Mouse (Mus musculus): ENCODE results near the gene Asah2. TPM values are rescaled to one million over a fixed set of nuclear protein-coding genes. Genes with fewer than 3 reads are reported as not detected.
"Not testable (repeated sequence)": the region's sequence is repeated elsewhere in the genome, so short reads cannot be mapped to it uniquely, and the experiment has no call there.

Asah2 gene
- total RNA-seq, 2 experiments from 2014 or later, result 23.7 to 30.5 TPM

DNA sequence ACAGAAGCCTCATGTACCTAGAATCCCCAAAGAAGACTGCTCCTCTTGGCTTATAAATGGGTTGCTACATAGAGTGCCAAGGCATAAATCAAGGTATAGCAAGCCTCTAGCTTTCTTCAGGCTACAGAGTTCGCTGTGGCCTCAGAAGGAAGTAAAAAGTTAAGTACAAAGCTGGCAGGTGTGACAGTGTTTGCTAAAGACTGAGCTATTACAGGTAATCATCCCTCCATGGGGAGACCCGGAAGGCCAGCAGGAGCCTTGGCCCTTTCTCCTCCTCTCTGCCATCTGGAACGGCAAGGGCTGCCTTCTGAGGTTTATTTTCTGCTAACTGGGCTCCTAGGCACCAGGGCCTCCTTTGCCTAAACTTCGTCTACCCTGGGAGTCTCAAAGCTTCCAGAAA is 3.8 kb downstream of the Asah2 start:
- no peak for DNase-seq (ENCODE audit: low spot score in 2 of 2)

DNA sequence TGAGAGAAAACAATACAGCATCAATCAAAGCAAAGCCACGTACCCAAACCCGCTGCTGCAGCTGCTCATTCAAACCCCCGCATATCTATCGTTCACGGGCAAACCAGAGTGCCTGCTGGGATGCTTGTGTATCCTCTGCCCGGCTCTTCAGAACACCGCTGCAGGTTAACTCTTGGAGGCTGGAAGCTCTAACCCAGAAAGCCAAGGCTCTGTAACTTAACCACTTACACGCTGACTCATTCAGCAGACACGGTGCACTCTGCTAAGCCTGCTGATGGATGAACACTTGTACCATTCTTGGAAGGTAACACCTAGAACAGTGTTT is 5.1 kb downstream of the Asah2 start:
- no peak for DNase-seq (ENCODE audit: low spot score in 2 of 2)

DNA sequence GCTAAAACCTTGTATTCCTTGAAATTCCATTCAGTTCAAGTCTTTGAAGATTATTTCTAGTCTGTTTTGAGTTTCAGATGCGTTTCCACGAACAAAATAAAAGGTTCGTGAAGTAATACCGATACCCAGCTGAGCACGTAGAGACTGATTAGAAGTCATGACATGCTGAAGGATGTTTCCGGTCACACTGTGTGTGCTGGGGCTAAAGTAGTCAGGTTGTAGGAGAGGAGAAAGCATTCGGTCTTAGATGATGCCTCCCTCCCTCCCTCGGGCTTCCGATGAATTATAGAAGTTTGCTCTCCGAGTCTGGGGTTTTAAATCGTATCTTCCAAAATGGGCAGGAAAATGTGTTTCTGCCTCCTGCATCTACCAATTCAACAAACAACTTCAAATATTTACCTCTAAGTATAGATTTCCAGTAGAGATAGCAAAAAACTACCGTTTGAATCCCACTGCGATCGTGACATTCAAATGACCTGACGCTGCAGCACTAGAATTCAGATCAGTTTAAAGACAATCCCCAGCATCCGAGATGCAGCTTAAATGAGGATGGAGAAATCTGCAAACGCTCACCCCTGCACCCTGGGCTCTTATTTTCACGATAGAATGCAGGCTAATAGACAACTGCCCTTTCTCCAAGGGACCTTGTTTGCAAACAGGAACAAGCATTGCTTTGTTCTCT is 5.6 kb downstream of the Asah2 start:
- DNase-seq (ENCODE audit: low spot score in 2 of 2), result no peak

DNA sequence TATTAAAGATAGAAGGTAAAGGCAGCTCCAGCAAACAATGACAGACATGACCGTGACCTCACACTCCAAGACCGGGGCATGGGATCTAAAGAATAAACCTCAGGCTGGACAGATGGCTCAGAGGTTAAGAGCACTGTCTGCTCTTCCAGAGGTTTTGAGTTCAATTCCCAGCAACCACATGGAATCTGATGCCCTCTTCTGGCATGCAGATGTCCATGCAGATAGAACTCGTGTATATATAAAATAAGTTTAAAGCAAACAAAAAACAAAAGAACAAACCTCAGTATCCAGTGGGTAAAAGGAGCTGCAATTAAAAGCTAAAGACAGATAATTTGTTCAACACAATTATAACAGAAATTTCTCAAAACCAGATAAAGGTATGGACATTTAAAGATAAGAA is 9.4 kb downstream of the Asah2 start:
- DNase-seq (ENCODE audit: low spot score in 2 of 2), result no peak

DNA sequence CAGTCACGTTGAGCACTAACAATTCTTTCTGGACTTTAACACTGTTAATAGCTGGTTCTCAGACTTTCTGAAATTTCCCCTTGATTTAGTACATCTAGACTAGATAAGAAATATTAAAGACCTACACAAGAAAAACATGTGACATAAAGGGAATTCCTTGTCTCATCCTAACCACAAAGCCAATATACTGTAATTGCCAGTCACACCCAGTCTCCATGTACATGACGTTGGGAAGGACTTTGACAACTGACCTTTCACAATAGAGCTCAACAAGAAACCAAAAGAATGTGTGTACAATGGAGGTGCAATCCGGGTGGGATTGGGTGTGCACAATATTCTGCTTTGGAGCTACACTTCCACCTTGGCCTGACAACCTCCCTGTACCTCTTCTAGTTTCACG is 15.7 kb downstream of the Asah2 start:
- DNase-seq (ENCODE audit: low spot score in 2 of 2), result no peak

DNA sequence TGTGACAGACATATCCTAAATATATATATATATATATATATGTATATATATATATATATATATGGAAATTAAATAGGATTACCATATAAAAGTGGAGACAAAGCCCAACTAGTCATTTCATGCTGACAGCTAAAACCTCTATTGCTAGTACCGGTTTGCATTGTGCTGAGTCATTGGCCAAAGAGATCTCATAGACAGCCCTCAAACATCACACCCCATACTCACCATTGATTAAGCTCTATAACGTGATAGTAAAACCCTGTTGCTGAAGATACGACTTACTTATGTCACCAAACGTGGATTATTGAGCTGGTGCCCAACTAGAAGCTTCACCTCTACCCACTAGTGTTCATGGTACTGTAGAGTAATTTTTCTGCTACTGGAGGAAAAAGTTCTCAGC is 17.2 kb downstream of the Asah2 start:
- no peak for DNase-seq (ENCODE audit: low spot score in 2 of 2)

DNA sequence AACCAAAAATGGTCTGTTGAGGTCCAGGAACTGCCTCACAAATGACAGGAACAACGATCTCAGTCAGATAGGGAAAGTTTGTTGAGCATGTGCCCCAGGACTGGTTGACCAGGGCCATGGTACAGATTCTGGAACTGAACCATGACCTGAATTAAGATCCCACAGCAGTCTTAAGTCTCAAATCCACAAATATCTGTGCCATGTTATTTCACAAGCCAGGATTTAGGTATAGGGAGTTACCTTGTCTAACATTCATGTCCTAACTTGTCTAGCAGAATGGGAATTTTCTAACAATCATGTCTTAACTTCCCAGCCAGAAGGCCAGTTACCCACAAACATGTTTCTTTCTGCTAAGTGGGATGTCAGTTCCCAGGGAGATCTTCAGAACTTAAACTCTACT is 19.4 kb downstream of the Asah2 start:
- DNase-seq (ENCODE audit: low spot score in 2 of 2), result no peak

DNA sequence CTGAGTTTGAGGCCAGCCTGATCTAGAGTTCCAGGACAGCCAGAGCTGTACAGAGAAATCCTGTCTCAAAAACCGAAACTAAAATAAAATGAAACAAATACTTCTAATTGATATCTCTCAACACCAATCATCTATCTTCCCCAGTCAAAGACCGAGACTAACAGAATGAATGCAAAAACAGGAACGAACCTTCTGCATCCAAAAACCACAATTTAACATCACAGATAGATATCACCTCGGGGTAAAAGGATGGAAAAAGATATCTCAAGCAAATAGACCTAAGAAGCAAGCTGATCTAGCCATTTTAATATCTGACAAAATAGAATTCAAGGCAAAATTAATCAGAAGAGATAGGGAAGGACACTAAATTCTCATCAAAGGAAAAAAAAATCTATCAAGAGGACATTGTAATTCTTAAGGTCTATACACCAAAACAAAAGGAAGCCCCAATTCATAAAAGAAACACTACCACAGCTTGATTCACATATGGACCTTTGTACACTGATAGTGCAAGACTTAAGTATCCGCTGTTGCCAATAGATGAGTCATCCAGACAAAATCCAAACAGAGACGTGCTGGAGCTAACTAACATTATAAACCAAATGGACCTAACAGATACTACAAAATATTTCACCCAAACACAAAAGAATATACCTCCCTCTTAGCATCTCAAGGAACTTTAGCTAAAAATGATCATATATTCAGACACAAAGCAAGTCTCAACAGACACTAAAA is 20.1 kb downstream of the Asah2 start:
- no peak for DNase-seq (ENCODE audit: low spot score in 2 of 2)

DNA sequence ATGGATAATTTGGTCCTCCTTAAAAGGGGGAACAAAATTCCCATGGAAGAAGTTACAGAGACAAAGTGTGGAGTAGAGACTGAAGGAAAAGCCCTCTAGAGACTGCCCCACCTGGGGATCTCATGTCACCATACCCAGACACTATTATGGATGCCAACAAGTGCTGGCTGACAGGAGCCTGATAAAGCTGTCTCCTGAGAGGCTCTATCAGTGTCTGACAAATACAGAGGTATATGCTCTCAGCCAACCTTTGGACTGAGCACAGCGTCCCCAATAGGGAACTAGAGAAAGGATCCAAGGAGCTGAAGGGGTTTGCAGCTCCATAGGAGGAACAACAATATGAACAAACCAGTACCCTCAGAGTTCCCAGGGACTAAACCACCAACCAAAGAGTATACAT is 23.2 kb downstream of the Asah2 start:
- DNase-seq (ENCODE audit: low spot score in 2 of 2), result not testable (repeated sequence)

DNA sequence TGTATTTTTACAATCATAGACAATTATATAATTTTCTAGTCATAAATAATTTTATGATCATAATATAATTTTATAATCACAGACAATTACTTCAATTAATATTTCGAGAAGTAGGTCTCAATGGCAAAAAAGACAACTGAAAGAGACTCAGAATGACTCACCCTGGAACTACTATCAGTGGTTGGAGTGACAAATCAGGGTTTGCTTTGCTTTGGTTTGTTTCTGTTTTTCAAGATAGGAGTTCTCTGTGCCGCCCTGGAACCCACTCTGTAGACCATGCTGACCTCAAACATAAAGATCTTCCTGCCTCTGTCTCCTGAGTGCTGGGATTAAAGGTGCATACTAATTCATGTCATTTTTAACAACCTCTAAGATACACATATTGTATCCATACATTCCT is 37.7 kb downstream of the Asah2 start:
- no peak for DNase-seq (ENCODE audit: low spot score in 2 of 2)

DNA sequence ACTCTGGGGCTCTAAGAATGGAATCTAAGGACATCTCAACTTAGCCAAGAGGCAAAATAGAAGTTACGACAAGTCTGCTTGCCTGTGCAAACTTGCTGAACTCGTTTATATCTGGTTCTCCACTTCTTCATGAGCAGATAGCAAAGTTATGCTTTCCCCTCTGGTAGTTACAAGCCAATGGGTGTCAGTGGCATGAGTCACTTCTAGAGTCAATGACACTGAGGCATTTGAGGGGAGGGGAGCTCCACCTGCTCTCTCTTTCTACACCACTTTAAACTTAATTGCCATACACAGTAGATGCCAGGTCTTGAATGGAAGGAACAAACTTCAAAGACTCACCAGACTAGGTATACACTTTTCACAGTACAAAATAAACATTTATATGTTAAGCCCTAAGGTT is 38.4 kb downstream of the Asah2 start:
- no peak for DNase-seq (ENCODE audit: low spot score in 2 of 2)

DNA sequence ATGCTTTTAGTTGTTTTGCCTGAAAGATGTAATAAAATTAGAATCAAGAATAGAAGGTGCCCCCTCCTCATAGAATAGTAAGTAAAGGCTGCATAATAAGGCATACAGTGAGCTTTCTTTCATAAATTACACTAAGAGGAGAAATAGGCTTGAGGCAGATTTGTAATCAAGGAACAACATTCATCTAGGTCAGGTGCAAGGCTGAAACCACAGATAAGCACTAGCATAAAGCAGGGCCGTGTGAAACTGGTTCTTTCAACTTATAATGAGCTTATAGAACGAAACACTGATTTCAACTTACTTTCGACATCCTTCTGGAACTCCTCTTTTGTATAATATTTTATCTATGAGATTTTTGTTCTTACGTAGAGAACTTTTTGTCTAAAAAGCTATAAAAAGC is 40.3 kb downstream of the Asah2 start:
- DNase-seq (ENCODE audit: low spot score in 2 of 2), result no peak

DNA sequence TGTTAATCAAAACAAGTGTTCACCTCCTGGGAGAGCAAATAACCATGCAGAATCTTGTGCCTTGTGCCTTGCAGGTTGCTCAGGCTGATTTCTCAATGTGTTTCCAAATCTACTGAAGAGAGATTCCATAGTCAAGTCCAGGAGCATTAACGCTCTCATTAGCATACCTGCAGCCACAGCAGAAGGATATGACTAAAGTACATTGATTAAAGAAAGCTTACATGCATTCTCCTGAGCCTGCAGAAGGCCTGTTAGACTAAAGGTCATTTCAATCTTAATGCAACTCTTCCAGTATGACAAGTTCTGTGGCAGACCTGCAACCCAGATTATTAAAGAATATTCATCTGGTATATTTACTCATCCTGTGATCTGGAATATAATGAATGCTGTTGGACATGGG is 46.7 kb downstream of the Asah2 start:
- DNase-seq (ENCODE audit: low spot score in 2 of 2), result no peak

DNA sequence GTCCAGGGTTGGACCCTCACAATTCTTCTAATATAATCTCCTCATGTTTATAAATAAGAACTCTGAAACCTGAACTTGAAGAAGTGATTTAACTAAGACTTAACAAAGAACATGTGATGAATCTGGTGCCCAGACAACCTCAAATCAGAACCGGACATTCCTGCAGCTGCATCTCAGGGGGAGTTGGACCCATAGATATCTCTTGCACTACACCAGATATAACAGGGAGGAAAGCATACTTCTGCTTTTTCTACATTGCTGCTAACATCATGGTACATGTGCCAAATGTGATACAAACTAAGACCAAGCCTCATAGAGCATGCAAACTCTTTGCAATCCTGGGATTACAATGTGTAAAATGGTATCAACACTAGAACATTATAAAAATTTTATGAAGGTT is 51.8 kb downstream of the Asah2 start:
- DNase-seq (ENCODE audit: low spot score in 2 of 2), result no peak

DNA sequence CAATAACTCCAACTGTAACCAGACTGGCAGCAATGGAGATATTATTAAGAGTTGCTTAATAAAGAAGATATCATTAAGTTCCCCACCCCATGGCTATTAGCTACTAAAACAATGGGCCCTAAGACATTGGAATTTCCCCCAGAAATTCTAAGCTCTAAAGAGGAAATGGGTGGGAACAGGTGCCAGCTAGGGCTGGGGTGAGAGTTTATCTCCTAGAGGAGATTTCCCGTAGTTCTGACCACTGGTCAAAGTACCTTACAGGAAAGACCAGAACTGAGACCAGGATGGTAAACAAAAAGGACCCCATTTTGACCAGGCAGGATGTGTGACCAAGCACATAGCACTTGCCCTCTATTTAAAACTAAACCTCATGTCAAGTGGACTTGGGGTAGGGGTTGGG is 52.3 kb downstream of the Asah2 start:
- no peak for DNase-seq (ENCODE audit: low spot score in 2 of 2)

DNA sequence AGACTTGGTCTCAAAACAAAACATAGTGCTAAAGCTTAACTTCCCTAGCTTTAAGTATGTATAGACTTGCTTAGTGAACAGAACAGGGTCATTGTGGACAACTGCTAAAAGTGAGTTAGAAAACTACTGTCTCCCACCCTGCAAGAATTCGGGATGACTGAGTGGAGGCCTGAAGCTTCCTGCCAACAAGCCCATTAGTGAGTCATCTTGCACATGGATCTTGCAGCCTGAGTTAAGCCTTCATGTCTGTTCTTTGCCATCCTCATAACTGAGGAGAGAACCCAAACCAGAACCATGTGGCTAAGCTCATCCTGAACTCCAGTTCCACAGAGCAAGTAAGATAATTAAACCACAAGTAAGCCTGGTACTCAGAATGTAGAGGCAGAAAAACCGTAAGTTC is 56.8 kb downstream of the Asah2 start:
- no peak for DNase-seq (ENCODE audit: low spot score in 2 of 2)

DNA sequence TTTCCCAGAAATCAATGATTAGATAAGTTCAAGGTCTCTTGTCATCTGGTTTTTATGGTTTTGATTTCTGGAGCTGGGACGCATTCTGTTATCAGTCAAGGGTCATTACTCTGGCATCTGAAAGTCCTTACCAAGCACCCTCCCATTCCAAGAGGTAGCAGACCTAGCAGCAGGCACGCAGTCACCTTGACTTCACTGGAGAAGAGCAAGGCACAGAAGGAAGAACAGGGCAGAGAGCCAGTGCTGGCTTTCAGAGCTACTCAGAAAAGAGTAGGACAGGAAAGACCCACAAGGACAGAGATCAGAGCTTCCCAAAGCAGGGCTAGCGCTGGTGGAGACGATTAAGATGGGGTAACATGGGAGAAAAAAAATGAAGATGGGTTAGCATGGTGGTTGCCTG is 75.1 kb downstream of the Asah2 start:
- peak in 1 of 2 experiments; percentile 38 for DNase-seq (ENCODE audit: low spot score in 2 of 2)

DNA sequence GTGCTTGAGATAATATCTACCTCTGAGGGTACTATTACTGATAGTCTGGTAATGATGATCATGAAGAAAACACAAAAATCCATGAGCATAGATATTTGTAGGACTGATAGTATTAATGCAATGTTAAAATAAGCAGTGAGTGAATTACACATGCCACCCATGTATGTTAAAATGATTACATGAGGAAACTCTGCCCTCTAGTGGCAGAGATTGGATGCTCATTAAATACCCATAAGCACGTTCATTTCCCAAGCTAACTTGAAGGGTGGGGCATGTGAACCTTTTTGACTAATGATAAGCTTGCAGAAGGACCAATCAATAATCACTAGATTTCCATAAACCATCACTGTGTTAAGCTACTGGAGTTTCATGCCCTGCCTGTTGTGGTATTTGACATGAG is 77.6 kb downstream of the Asah2 start:
- DNase-seq (ENCODE audit: low spot score in 2 of 2), result peak in 1 of 2 experiments; percentile 33

DNA sequence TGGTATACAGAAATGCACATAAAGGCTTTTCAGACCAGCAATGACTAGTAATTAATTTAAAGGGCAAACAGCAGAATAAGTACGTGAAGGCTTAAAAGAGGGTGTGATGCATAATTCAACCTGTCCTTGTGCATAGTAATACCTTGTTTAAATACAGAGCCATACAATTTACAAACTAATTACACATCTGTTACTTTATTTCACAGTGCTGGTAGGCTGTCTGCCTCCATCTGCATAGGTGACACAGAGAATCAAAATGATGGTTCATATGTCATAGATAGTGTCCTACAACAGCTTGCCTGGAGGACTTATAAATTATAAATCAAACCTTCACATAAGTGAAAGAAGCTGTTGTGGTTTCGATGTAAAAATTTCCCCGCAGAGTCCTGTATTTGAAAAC is 82.6 kb downstream of the Asah2 start:
- DNase-seq (ENCODE audit: low spot score in 2 of 2), result no peak

DNA sequence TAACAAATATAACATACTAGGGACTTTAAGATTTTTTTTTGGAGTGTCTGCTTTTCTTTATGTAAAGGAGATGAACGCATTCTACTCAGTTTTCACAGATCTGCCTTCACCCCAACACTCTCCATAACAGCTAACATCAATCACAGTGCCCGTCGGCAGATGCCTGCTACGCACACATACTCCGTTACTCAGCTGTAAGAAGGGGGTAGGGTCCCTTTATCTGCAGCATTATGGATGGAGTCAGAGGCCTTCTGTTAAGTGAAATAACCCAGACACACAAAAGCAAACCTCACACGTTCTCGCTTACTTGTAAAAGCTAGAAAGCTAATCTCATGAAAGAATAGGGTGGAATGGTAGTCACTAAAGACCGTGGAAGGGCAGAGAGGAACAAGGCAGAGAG is 88.3 kb downstream of the Asah2 start:
- no peak for DNase-seq (ENCODE audit: low spot score in 2 of 2)

DNA sequence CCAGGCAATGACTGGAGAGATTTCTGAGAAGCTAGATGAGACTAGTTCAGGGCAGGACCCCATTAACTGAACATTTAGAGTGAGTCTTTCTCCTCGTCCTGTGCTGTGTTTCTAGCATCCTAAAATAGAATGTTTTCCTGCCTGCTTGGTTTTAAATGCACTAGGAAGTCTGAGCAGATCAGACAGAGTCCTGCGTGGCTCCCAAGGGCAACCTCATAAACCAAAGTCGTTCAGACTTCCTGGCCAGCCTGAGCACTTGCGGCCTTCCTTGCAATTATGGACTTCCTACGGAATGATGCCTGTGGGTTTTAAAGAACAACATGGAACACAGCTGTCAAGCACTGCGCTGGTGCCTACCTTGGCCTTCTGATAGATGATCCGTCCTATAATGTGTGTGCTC is 89.4 kb downstream of the Asah2 start:
- DNase-seq (ENCODE audit: low spot score in 2 of 2), result no peak

DNA sequence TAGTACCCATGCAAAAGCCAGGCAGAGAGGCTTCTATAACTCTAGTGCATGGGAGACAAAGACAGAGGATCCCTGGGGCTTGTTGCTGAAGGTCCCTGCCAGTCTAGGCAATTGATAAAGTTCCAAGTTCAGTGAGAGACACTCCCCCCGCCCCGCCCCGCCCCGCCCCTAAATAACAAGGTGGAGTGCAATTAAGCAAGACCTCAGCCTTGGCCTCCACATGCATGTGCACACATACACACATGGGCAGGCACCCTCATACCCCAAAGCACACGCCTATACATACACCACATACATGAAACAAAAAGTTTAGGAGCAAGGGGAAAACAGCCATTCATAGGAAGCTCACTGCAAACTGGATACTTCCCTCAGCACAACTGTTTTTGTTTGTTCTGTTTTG is 90.0 kb downstream of the Asah2 start:
- DNase-seq (ENCODE audit: low spot score in 2 of 2), result no peak

DNA sequence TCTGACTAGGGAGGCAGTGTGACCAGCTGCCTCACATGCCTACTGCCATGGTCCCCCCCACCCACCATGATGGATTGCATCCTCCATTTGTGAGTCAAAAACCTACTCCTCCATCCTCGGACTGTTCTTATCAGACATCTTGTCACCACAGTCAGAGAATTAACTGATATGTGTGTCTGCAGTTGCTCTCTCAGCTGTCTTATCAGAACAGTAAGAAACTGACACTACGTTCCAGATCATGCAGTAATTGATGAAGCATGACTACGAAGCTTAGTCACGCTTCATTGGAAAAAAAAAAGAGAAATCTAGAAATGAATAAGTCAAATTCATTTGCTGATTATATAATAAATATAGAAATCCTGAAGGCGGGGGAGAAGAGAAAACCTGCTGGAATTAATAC is 105.4 kb downstream of the Asah2 start:
- DNase-seq (ENCODE audit: low spot score in 2 of 2), result no peak
